Mouse (Mus musculus) olfactory bulb, adult 2 months (tissue): ENCODE measurements around the gene Enpp5.

ENCODE experiments used
- CTCF ChIP-seq: fragments of 200-500 bp; IDR thresholded peaks from 2 replicates; pipeline ENCODE4 v1.5.1; 2012; ENCODE audit warnings: low read depth, mild to moderate bottlenecking, low read length, moderate library complexity; ENCODE audit not compliant: insufficient read depth
- POLR2A ChIP-seq: fragments of 200-500 bp; IDR thresholded peaks from 2 replicates; pipeline ENCODE4 v1.6.1; 2012; ENCODE audit warnings: mild to moderate bottlenecking, low read depth, low read length, moderate library complexity; ENCODE audit not compliant: insufficient read depth

- TF ChIP-seq CTCF (no peak), POLR2A (no peak)
Observed at GRCm38 (mm10) chr17:44134545-44134944, 55.9 kb downstream of the Enpp5 start.
